Mouse (Mus musculus): ENCODE measurements around the gene Gm37240.

Gm37240 gene

DNA sequence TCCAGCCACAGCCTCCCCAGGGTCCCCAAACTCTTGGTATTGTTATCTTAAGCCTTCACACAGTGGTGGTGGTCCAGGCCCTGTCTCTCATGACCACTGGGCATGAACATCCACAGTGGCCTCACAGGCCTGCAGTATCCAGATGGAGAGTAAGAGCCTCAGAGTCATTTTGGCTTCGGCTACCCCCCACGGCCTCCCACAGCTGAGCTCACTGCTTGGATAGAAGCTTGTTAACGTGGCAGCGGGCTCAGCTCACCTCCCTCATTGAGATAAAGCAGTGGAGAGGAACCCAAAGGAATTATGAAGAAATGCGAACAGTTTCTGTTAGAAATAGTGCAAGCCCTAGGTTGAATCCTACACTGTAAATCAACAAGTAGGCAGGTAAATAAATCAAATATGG, 1439.5 kb downstream of the Gm37240 start:
- DNase-seq (ENCODE audit: inconsistent ontology term), result no peak

All from Muller cell, postnatal 12 days (primary cell).